Mouse (Mus musculus): Measurements from ENCODE around the gene Lrrc30.

Gene Lrrc30

DNA sequence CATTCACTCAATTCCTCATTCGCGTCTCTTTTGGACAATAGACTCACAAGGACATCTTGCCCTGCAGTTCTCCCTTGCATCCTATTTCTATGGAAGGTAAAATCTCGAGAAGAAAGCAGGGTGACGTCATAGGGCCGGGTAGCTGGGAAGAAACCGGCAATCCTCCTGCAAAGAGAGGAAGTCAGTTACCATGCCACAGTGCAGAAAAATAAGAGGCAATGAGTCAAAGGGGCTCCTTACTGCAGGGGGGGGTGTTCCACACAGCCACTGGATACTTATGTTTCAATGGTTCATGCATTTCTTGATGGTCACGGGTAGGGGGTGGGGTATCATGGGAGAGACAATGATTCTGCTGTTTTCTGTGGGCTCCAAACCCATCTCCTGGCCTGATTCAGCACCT lies 49.1 kb downstream of the Lrrc30 start:
- in situ Hi-C loops (cut with MboI), result no loop called here

GRCm38 (mm10) chr17:67582681-67583356 lies 49.7 kb downstream of the Lrrc30 start:
- in situ Hi-C loops (cut with MboI), result no loop called here

- in situ Hi-C loops (cut with MboI), result no loop called here
Measured at GRCm38 (mm10) chr17:67581839-67582238, 50.7 kb downstream of the Lrrc30 start.

All from mature B cell (primary cell).